Mouse (Mus musculus) mouse trophoblast stem cell (cell line): Measurements from ENCODE around the gene Fbxl17.

Source experiments
- in situ Hi-C, 2 experiments: fragments of 300-500 bp; cut with MseI, MboI; formaldehyde crosslinking; loops; 2 replicates in 1 of 2; 3 replicates in 1 of 2; pipeline ENCODE4 v1.15.1; 2025

Fbxl17 gene

GRCm38 (mm10) chr17:63217016-63217415, 282.8 kb downstream of the Fbxl17 start:
- in situ Hi-C loops: no loop called here

- in situ Hi-C loops: no loop called here
These were observed 287.8 kb downstream of the Fbxl17 start for GRCm38 (mm10) chr17:63212018-63212417.

- in situ Hi-C loops: no loop called here
These were observed 290.7 kb downstream of the Fbxl17 start for GRCm38 (mm10) chr17:63209151-63209550.

- in situ Hi-C loops: no loop called here
These were observed 291.5 kb downstream of the Fbxl17 start for GRCm38 (mm10) chr17:63208346-63208745.

GRCm38 (mm10) chr17:63207714-63208113, 292.1 kb downstream of the Fbxl17 start:
- in situ Hi-C loops: no loop called here

GRCm38 (mm10) chr17:63205316-63205715, 294.5 kb downstream of the Fbxl17 start:
- in situ Hi-C loops: no loop called here

- in situ Hi-C loops: no loop called here
These were observed 296.1 kb downstream of the Fbxl17 start for GRCm38 (mm10) chr17:63203582-63204190.

GRCm38 (mm10) chr17:63198703-63199102, 301.1 kb downstream of the Fbxl17 start:
- in situ Hi-C loops: no loop called here

- in situ Hi-C loops: no loop called here
These were observed 304.3 kb downstream of the Fbxl17 start for GRCm38 (mm10) chr17:63195496-63195895.

- in situ Hi-C loops: no loop called here
These were observed 306.6 kb downstream of the Fbxl17 start for GRCm38 (mm10) chr17:63193196-63193595.

- in situ Hi-C loops: no loop called here
These were observed 308.5 kb downstream of the Fbxl17 start for GRCm38 (mm10) chr17:63191345-63191744.

GRCm38 (mm10) chr17:63189274-63189673, 310.5 kb downstream of the Fbxl17 start:
- in situ Hi-C loops: no loop called here

- in situ Hi-C loops: no loop called here
These were observed 314.3 kb downstream of the Fbxl17 start for GRCm38 (mm10) chr17:63185531-63185930.

- in situ Hi-C loops: no loop called here
These were observed 314.8 kb downstream of the Fbxl17 start for GRCm38 (mm10) chr17:63184844-63185504.

- in situ Hi-C loops: no loop called here
These were observed 316.4 kb downstream of the Fbxl17 start for GRCm38 (mm10) chr17:63183431-63183830.

GRCm38 (mm10) chr17:63181661-63182060, 318.2 kb downstream of the Fbxl17 start:
- in situ Hi-C loops: no loop called here

GRCm38 (mm10) chr17:63180042-63180441, 319.8 kb downstream of the Fbxl17 start:
- in situ Hi-C loops: no loop called here

GRCm38 (mm10) chr17:63178331-63178730, 321.5 kb downstream of the Fbxl17 start:
- in situ Hi-C loops: no loop called here

GRCm38 (mm10) chr17:63176411-63176810, 323.4 kb downstream of the Fbxl17 start:
- in situ Hi-C loops: no loop called here

GRCm38 (mm10) chr17:63172697-63173096, 327.1 kb downstream of the Fbxl17 start:
- in situ Hi-C loops: no loop called here

- in situ Hi-C loops: no loop called here
These were observed 327.8 kb downstream of the Fbxl17 start for GRCm38 (mm10) chr17:63171890-63172491.

- in situ Hi-C loops: no loop called here
These were observed 328.6 kb downstream of the Fbxl17 start for GRCm38 (mm10) chr17:63171264-63171663.
